Mouse (Mus musculus): ENCODE results near the gene Hmgb4.

DNA sequence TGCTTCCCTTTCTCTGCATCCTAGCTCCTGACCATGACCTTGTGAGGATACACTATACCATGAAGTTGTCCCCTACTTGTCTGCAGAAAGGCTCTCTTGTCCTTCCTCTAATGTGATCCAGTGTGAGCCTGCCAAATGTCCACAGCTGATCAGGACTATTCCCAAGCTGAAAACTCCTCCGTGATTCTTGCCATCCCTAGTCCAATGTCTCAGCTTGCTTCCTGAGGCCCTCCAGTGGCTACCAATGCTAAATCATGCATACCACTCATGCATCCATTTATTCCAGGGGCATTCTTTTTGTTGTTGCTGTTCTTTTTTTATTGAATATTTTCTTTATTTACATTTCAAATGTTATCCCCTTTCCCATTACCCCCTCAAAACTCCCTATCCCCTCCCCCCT is 21.6 kb downstream of the Hmgb4 start:
- TF ChIP-seq POLR2A (IDR thresholded peaks at IDR 0.05; ENCODE audit: borderline replicate concordance, extremely low read depth, low read depth, low read length) (no peak), CTCF (IDR thresholded peaks at IDR 0.05; ENCODE audit: insufficient read depth, low read length) (no peak)

All from lung, adult 2 months (tissue).